Mouse (Mus musculus) CH12.LX (cell line): ENCODE measurements around the gene E130114P18Rik. TPM values are rescaled to one million over a fixed set of nuclear protein-coding genes. Genes with fewer than 3 reads are reported as not detected.

Experiments used
- DNase-seq: peaks from one replicate; pipeline ENCODE4 v3.0.0-alpha.2; 2013; ENCODE audit errors: extremely low read depth
- H3K27ac ChIP-seq: 2 replicates; pipeline ENCODE4 v1.5.1; 2012; ENCODE audit warnings: low read depth, mild to moderate bottlenecking, control low read depth, moderate library complexity; ENCODE audit not compliant: insufficient read depth
- H3K27me3 ChIP-seq: replicated peaks from 2 replicates; pipeline ENCODE3; 2012; ENCODE audit warnings: inconsistent platforms
- H3K36me3 ChIP-seq, 2 experiments: replicated peaks in 1 of 2; 2 replicates each; pipeline versions ENCODE3 to v1.6.1; 2012; ENCODE audit warnings: inconsistent platforms in 1 of 2, low read length in 1 of 2, mild to moderate bottlenecking in 1 of 2, mixed read lengths in 1 of 2, moderate library complexity in 1 of 2; ENCODE audit not compliant: control insufficient read depth in 1 of 2, insufficient read depth in 1 of 2
- H3K4me1 ChIP-seq, 2 experiments: 2 replicates each; pipeline ENCODE4 v1.6.1; 2012; ENCODE audit warnings: inconsistent platforms in 1 of 2, moderate library complexity in 1 of 2; ENCODE audit not compliant: insufficient read depth in 2 of 2, control insufficient read depth in 1 of 2
- H3K4me2 ChIP-seq: 2 replicates; pipeline ENCODE4 v1.6.1; 2012; ENCODE audit warnings: low read depth, mild to moderate bottlenecking, control low read depth; ENCODE audit not compliant: poor library complexity, insufficient read depth, severe bottlenecking
- H3K4me3 ChIP-seq, 3 experiments: fragments of 150-350 bp in 1 of 3; sonication (generic) in 1 of 3; replicated peaks in 1 of 3; 2 replicates each; pipeline versions ENCODE3 to v1.5.1; 2011 to 2012; ENCODE audit warnings: low read depth in 2 of 3, low read length in 2 of 3, mild to moderate bottlenecking in 2 of 3, moderate library complexity in 2 of 3, control low read depth in 1 of 3, improper control_type of control experiment in 1 of 3, inconsistent platforms in 1 of 3, mixed read lengths in 1 of 3; ENCODE audit not compliant: poor library complexity in 1 of 3
- H3K79me2 ChIP-seq: replicated peaks from 2 replicates; pipeline ENCODE4 v1.6.1; 2012; ENCODE audit warnings: mild to moderate bottlenecking, moderate library complexity; ENCODE audit not compliant: control insufficient read depth, poor library complexity, insufficient read depth, severe bottlenecking; ENCODE audit errors: extremely low read depth
- H3K9ac ChIP-seq: 2 replicates; pipeline ENCODE4 v1.6.1; 2012; ENCODE audit warnings: low read depth, mild to moderate bottlenecking, control low read depth, moderate library complexity; ENCODE audit not compliant: insufficient read depth
- H3K9me3 ChIP-seq: replicated peaks from 2 replicates; pipeline ENCODE3; 2012; ENCODE audit warnings: low read length, inconsistent platforms, mixed read lengths
- BHLHE40 ChIP-seq: IDR thresholded peaks from 2 replicates; pipeline ENCODE4 v1.6.1; 2011; ENCODE audit warnings: mild to moderate bottlenecking, low read depth, low read length, improper control_type of control experiment
- CHD2 ChIP-seq: IDR thresholded peaks from 2 replicates; pipeline ENCODE4 v1.6.1; 2011; ENCODE audit warnings: low read length, improper control_type of control experiment
- CTCF ChIP-seq, 2 experiments: IDR thresholded peaks in 1 of 2; conservative IDR thresholded peaks in 1 of 2; 2 replicates each; pipeline ENCODE4 v1.5.1; 2011 to 2012; ENCODE audit warnings: low read depth in 2 of 2, low read length in 2 of 2, improper control_type of control experiment in 1 of 2, inconsistent platforms in 1 of 2, mild to moderate bottlenecking in 1 of 2, moderate library complexity in 1 of 2
- ELF1 ChIP-seq: IDR thresholded peaks from 2 replicates; pipeline ENCODE4 v1.6.1; 2014; ENCODE audit warnings: low read depth, mild to moderate bottlenecking, inconsistent platforms, low read length, improper control_type of control experiment
- EP300 ChIP-seq: IDR thresholded peaks from 2 replicates; pipeline ENCODE4 v1.6.1; 2011; ENCODE audit warnings: low read length, improper control_type of control experiment
- ETS1 ChIP-seq: conservative IDR thresholded peaks from 2 replicates; pipeline ENCODE4 v1.6.1; 2012; ENCODE audit warnings: low read depth, mild to moderate bottlenecking, inconsistent platforms, low read length, improper control_type of control experiment, moderate library complexity
- HCFC1 ChIP-seq: IDR thresholded peaks from 2 replicates; pipeline ENCODE4 v1.6.1; 2012; ENCODE audit warnings: low read depth, mild to moderate bottlenecking, inconsistent platforms, low read length, improper control_type of control experiment
- IRF4 ChIP-seq: IDR thresholded peaks from 2 replicates; pipeline ENCODE4 v1.6.1; 2014; ENCODE audit warnings: low read depth, mild to moderate bottlenecking, inconsistent platforms, low read length, improper control_type of control experiment
- MAX ChIP-seq: IDR thresholded peaks from 2 replicates; pipeline ENCODE4 v1.6.1; 2011; ENCODE audit warnings: low read length, improper control_type of control experiment
- MXI1 ChIP-seq: IDR thresholded peaks from 2 replicates; pipeline ENCODE4 v1.6.1; 2011; ENCODE audit warnings: mild to moderate bottlenecking, low read depth, low read length, improper control_type of control experiment
- MYC ChIP-seq: IDR thresholded peaks from 2 replicates; pipeline ENCODE4 v1.6.1; 2011; ENCODE audit warnings: low read depth, mild to moderate bottlenecking, improper control_type of control experiment, low read length
- NELFE ChIP-seq: IDR thresholded peaks from 2 replicates; pipeline ENCODE4 v1.6.1; 2011; ENCODE audit warnings: low read depth, low read length, improper control_type of control experiment
- PAX5 ChIP-seq: IDR thresholded peaks from 2 replicates; pipeline ENCODE4 v1.6.1; 2012; ENCODE audit warnings: low read length, inconsistent platforms, mixed read lengths
- POLR2A ChIP-seq: IDR thresholded peaks from 2 replicates; pipeline ENCODE4 v1.6.1; 2011; ENCODE audit warnings: low read depth, mild to moderate bottlenecking, improper control_type of control experiment, low read length
- RCOR1 ChIP-seq: conservative IDR thresholded peaks from 2 replicates; pipeline ENCODE4 v1.6.1; 2012; ENCODE audit warnings: low read depth, mild to moderate bottlenecking, inconsistent platforms, low read length, improper control_type of control experiment
- SMC3 ChIP-seq: IDR thresholded peaks from 2 replicates; pipeline ENCODE4 v1.6.1; 2011; ENCODE audit warnings: low read depth, low read length, improper control_type of control experiment
- TBP ChIP-seq: conservative IDR thresholded peaks from 2 replicates; pipeline ENCODE4 v1.6.1; 2011; ENCODE audit warnings: low read depth, low read length, improper control_type of control experiment
- TCF12 ChIP-seq: IDR thresholded peaks from 2 replicates; pipeline ENCODE4 v1.6.1; 2014; ENCODE audit warnings: low read depth, mild to moderate bottlenecking, inconsistent platforms, low read length, improper control_type of control experiment
- USF2 ChIP-seq: conservative IDR thresholded peaks from 2 replicates; pipeline ENCODE4 v1.6.1; 2011; ENCODE audit warnings: low read depth, low read length, improper control_type of control experiment
- ZKSCAN1 ChIP-seq: IDR thresholded peaks from 2 replicates; pipeline ENCODE4 v1.6.1; 2012; ENCODE audit warnings: low read depth, inconsistent platforms, low read length, improper control_type of control experiment, borderline replicate concordance
- ZMIZ1 ChIP-seq: IDR thresholded peaks from 2 replicates; pipeline ENCODE4 v1.6.1; 2012; ENCODE audit warnings: low read depth, mild to moderate bottlenecking, inconsistent platforms, low read length, improper control_type of control experiment
- dilution Hi-C: fragments of 300-500 bp; cut with MboI; formaldehyde crosslinking; loops from 2 replicates; pipeline ENCODE4 v1.14.3; 2020; ENCODE audit warnings: low sequenced_read_pairs; ENCODE audit not compliant: extremely low pct_unique_long_range_greater_than_20kb, extremely low pct_ligation_motif_present
- in situ Hi-C: fragments of 300-500 bp; cut with MboI; formaldehyde crosslinking; loops from 3 replicates; pipeline ENCODE4 v1.14.3; 2019; ENCODE audit warnings: low sequenced_read_pairs, low pct_ligation_motif_present, low pct_unique_long_range_greater_than_20kb, mixed read lengths
- polyA plus RNA-seq: library from polyadenylated mRNA; unstranded; fragments of >175 nt; gene quantifications from 2 replicates; pipeline ENCODE4 v1.2.1, GENCODE M21; 2012; ENCODE audit warnings: low read depth; ENCODE audit not compliant: insufficient read length
- total RNA-seq, 2 experiments: library from RNA; depleted of rRNA; stranded (reverse); fragments of 300-350 nt in 1 of 2; fragments of >200 nt in 1 of 2; gene quantifications; 2 replicates each; pipeline ENCODE4 v1.2.3; 2012 to 2014

Gene E130114P18Rik
- total and polyA plus RNA-seq, 3 experiments = not detected

DNA sequence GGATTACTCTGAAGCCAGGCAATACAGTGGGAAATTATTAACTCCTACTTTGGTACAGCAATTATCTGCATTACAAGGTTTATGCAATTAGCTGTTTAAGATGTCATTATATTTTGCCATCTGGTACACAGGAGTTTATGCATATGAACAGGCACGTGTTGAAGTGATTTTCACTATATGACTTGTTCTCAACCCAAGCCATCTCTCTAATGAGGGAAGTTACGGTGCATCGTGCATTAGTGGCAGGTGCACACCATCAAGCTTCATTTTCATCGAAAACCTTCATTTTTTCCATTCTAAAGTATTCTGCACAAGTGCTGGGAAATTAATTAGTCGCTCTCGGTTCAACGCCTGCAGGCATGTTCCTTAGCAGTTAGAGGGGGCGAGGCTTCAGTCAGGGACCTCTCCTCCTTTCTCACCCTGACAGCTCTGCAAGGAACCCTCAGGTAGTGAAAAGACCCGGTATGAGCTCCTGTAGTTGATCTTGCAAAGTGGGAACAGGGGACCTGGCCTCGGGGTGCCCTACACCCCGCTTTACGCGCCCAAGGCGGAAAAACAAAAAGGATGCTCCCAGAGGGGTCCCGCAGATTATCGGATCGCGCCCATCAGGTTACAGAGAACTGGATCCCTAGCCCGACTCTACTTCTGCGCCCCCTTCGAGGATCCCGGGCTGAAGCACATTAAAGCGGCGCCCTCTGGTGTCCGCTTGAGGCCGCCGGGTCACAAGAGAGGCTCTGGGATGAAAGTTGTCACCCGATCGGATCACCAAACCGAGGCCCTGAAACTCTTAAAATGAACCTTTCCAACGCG is 32.4 kb downstream of the E130114P18Rik start:
- Histone ChIP-seq H3K79me2 (no peaks in the 10 kb centered on the region), H3K4me1 (no peaks in the 10 kb centered on the region), H3K4me3 (no peak overlapping the region), H3K27ac (no peak overlapping the region), H3K9me3 (peaks cover 45% of the 10 kb centered on the region), H3K27me3 (no peaks in the 10 kb centered on the region), H3K4me2 (no peak overlapping the region), H3K36me3 (no peaks in the 10 kb centered on the region), H3K9ac (no peak overlapping the region)
- no peak for TF ChIP-seq USF2
- no peak for TF ChIP-seq MYC
- no peak for TF ChIP-seq RCOR1
- TF ChIP-seq SMC3 = 0 out of 2 replicates have a peak, but pooled peaks have one; percentile 2
- no peak for TF ChIP-seq TCF12
- no peak for TF ChIP-seq ETS1
- TF ChIP-seq ELF1 = no peak
- dilution Hi-C loops = no loop called here
- no peak for DNase-seq
- in situ Hi-C loops = no loop called here

DNA sequence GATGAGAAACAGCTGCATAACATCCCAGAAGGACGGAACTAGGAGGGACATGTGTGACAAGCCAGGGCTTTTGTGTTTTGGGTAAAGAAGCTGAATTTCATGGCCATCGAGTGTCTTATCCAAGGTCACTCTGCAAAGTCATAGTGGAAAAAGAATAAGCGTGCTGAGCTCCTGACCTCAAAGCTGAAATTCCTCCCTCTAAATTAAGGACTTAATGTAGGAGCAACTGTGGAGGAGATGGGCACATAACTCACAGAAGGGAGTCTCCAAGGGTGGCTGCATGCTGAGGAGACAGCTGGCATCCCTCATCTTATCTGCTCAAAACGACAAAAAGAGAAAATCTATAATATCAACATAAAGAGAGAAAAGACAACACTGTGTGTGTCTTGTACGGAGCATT is 33.9 kb downstream of the E130114P18Rik start:
- dilution Hi-C loops = no loop called here

GRCm38 (mm10) chr4:97733392-97733791 is 44.5 kb downstream of the E130114P18Rik start:
- dilution Hi-C loops = no loop called here
- no peak for DNase-seq
- Histone ChIP-seq H3K9me3 (peaks cover 43% of the 10 kb centered on the region), H3K27ac (no peak overlapping the region), H3K4me3 (no peak overlapping the region), H3K27me3 (no peaks in the 10 kb centered on the region), H3K36me3 (no peaks in the 10 kb centered on the region), H3K4me2 (no peak overlapping the region), H3K4me1 (no peaks in the 10 kb centered on the region), H3K9ac (no peak overlapping the region), H3K79me2 (no peaks in the 10 kb centered on the region)
- TF ChIP-seq ZKSCAN1 (no peak), IRF4 (no peak), ZMIZ1 (no peak), EP300 (no peak), MXI1 (no peak)
- in situ Hi-C loops = no loop called here

More for the DNA sequence above, 33.9 kb downstream of the E130114P18Rik start:
- no peak for DNase-seq
- Histone ChIP-seq H3K27me3 (no peaks in the 10 kb centered on the region), H3K4me2 (no peak overlapping the region), H3K4me1 (no peaks in the 10 kb centered on the region), H3K9ac (no peak overlapping the region), H3K9me3 (peaks cover 35% of the 10 kb centered on the region), H3K4me3 (no peak overlapping the region), H3K79me2 (no peaks in the 10 kb centered on the region), H3K36me3 (no peaks in the 10 kb centered on the region), H3K27ac (no peak overlapping the region)
- no peak for TF ChIP-seq PAX5
- no peak for TF ChIP-seq NELFE
- no peak for TF ChIP-seq ETS1
- TF ChIP-seq CTCF (conservative IDR thresholded peaks at IDR 0.05 in 1 of 2, IDR thresholded peaks at IDR 0.05 in 1 of 2; ENCODE audit: low read depth in 2 of 2, low read length in 2 of 2) = no peak
- TF ChIP-seq RCOR1 = no peak
- no peak for TF ChIP-seq TCF12
- TF ChIP-seq TBP = no peak
- no peak for TF ChIP-seq HCFC1
- no peak for TF ChIP-seq MYC
- no peak for TF ChIP-seq MAX
- no peak for TF ChIP-seq BHLHE40
- TF ChIP-seq POLR2A = no peak
- TF ChIP-seq CHD2 = no peak
- in situ Hi-C loops = no loop called here
